Mouse (Mus musculus) testis, postnatal 14 days (tissue): ENCODE measurements around the gene Inpp5a.

ENCODE experiments used
- DNase-seq: peaks from one replicate; pipeline ENCODE4 v3.0.0; 2021; ENCODE audit warnings: low spot score

The Inpp5a gene

GRCm38 (mm10) chr7:139445621-139446020 is 56.7 kb downstream of the Inpp5a start:
- DNase-seq, result no peak

GRCm38 (mm10) chr7:139447381-139447780 is 58.5 kb downstream of the Inpp5a start:
- no peak for DNase-seq

- no peak for DNase-seq
Observed at GRCm38 (mm10) chr7:139450186-139450998, 61.5 kb downstream of the Inpp5a start.

DNA sequence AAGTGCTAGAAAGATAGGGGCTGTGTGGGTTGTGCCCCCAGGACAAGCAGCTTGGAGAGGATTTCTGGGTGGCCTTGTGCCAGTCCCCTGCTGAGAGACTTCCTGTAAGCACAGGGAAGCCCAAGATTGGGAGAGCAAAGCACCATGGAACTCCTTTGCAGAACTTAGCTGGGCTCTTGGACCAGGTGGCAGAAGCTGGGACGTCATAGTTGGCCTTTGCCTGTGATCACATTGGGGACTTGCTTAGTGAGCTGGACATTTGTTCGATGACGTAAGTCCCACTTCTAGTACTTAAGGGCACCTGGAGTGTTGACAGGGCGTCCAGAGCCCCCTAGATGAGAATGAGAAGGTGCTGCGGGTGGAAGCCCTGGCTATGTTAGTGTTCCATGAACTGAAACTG is 62.8 kb downstream of the Inpp5a start:
- DNase-seq, result no peak

DNA sequence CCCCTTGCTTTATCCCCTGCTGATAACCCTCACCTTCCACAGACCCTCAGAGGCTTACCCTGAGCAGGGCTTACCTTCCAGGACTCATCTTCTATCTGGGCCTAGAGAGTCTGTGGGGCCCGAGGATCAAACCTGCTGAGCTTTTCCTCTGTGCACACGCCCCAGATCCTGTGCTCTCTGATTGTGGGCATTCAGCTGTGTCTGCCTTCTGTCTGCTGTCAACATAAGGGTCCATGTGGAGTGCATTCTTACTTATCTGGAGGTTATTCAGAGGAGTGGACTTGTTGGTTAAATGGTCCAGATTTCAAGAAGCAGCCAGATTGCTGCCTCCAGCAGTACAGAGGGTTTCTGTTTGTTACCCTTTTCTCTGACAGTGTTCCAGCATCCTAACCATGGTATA is 63.3 kb downstream of the Inpp5a start:
- DNase-seq, result no peak

- no peak for DNase-seq
Observed at GRCm38 (mm10) chr7:139453198-139453597, 64.3 kb downstream of the Inpp5a start.

- DNase-seq, result no peak
Observed at GRCm38 (mm10) chr7:139454285-139454684, 65.4 kb downstream of the Inpp5a start.

- DNase-seq, result no peak
Observed at GRCm38 (mm10) chr7:139456759-139457158, 67.8 kb downstream of the Inpp5a start.

DNA sequence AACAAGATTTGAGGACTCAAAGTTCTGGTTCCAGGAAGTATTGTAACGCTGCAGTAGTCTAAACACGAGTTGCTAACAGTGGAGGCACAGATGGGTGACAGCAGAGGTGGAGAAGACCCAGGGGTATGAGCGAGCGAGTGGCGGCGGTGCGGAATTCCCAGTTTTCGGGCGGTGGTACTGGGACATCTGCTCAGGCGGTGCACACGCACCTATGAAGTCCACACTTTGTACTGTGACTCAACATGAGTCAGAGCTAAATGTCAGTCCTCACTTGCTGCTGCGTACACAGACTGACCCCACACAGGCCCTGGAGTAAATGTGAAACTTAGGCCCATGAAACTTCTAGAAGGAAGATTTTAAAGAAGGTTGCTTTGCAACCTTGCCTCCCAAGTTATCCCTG is 72.4 kb downstream of the Inpp5a start:
- no peak for DNase-seq

DNA sequence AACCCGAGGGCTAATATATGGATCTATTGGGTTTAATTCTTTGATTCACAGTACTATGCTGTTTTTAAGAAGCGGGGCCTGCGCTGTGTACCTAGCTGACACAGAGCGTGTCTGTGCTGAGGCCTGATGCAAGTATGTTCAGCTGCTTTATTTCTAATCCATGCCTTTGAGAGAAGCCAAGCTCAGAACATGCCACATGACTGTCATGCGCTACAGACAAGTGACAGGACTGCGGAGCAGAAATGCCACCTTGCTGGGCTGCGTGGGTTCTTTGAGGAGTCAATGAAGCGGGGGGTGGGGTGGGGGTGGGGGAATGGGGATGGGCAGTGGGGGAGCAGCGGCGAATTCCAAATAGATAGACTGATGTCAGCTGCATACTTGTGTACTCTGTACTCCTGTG is 73.2 kb downstream of the Inpp5a start:
- DNase-seq, result no peak

GRCm38 (mm10) chr7:139465538-139465937 is 76.6 kb downstream of the Inpp5a start:
- DNase-seq, result no peak

GRCm38 (mm10) chr7:139466484-139467176 is 77.7 kb downstream of the Inpp5a start:
- DNase-seq, result no peak

GRCm38 (mm10) chr7:139467177-139467895 is 78.4 kb downstream of the Inpp5a start:
- no peak for DNase-seq

- DNase-seq, result peak; percentile 56
Observed at GRCm38 (mm10) chr7:139467896-139468279, 79.0 kb downstream of the Inpp5a start.

GRCm38 (mm10) chr7:139468440-139468839 is 79.5 kb downstream of the Inpp5a start:
- DNase-seq, result no peak

DNA sequence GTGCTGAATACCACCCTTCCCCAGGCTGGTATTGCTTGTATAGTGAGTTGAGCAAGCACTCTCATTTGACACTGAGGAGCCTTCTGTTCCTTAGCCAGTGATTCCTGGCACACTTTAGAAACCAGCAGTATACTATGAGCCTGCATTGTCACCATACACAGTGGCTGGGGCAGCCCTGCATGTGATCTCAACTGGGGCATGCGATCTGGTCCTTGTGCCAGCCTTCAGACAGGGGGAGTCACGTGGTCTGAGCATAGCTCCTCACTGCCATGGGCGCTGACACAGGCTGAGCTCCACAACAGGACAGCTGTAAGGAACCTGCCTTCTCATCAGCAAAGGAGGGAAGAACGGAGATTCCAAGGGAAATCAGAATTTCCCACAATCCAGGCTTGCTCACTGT is 80.5 kb downstream of the Inpp5a start:
- no peak for DNase-seq

DNA sequence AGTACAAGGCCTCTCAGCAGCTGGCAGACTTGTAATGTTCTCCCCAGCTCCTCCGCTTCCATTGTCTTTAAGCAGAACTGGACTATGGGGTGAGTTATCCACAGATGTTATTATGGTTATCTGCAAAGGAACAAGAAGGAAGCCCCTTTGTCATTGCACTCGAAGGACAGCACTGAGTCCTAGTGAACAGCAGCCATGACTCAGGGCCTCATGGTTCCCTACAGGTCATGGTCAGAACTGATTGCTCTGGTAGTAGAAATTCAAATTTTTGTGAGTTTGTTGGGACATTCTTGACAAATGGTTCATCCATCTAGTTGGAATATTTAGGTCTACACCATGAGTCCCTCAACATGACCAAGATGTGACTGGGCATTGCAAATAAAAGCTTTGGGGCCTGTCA is 81.6 kb downstream of the Inpp5a start:
- no peak for DNase-seq

- no peak for DNase-seq
Observed at GRCm38 (mm10) chr7:139472052-139472451, 83.1 kb downstream of the Inpp5a start.

- peak; percentile 72 for DNase-seq
Observed at GRCm38 (mm10) chr7:139472865-139473549, 84.1 kb downstream of the Inpp5a start.

- no peak for DNase-seq
Observed at GRCm38 (mm10) chr7:139475896-139476295, 87.0 kb downstream of the Inpp5a start.

- DNase-seq, result no peak
Observed at GRCm38 (mm10) chr7:139476700-139477099, 87.8 kb downstream of the Inpp5a start.

DNA sequence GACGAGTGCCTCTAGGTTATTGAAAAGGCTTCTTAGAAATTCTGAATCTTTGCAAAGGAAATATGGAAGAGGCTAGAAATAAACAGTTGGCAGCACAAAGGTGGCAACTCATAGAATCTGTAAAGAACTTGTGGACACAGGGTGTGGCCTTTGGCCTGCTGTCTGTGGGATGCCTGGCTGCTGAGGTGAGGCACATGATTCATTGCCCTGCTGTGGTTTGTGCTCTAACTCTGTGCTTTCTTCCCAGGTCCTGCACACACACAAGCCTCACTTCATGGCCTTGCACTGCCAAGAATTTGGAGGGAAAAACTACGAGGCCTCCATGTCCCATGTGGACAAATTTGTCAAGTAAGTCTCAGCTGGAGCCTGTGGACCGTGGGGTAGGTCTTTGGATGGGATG is 88.8 kb downstream of the Inpp5a start:
- DNase-seq, result no peak
